Mouse (Mus musculus) heart, postnatal 25 days (tissue): Measurements from ENCODE around the gene Arhgef26. TPM values are rescaled to one million over a fixed set of nuclear protein-coding genes. Genes with fewer than 3 reads are reported as not detected.

Experiments
- DNase-seq: peaks from one replicate; pipeline ENCODE4 v3.0.0; 2022; ENCODE audit warnings: low spot score
- intact Hi-C: fragments of 180-260 bp; cut with DNase I; formaldehyde crosslinking; loops from one replicate; pipeline ENCODE4 v1.15.1; 2025
- total RNA-seq, 2 experiments: library from RNA; stranded (reverse); gene quantifications; 2 replicates each; pipeline ENCODE4 v1.2.3; 2021

Arhgef26 gene
- total RNA-seq, 2 experiments from 2014 or later: 2.4 to 2.7 TPM

DNA sequence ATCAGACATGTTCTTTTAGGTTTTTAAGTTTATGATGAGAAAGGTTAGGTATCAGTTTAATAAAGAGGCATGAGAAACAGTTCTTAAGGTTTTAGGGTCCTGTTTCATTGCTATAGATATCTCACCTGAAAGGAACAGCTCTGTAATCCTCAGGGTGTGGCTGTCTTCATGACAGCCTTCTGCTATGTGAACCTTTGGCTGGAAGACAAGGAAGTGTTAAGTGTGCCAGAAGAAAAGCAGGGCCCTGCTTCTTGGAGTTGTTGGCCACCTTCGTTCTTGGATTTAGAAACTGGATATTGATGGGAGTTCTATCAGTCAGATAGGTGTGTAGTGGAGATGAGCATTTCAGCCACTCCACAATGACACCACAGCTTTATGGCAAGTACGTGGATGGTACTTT is 38.6 kb downstream of the Arhgef26 start:
- DNase-seq: no peak
- intact Hi-C loops: no loop called here

DNA sequence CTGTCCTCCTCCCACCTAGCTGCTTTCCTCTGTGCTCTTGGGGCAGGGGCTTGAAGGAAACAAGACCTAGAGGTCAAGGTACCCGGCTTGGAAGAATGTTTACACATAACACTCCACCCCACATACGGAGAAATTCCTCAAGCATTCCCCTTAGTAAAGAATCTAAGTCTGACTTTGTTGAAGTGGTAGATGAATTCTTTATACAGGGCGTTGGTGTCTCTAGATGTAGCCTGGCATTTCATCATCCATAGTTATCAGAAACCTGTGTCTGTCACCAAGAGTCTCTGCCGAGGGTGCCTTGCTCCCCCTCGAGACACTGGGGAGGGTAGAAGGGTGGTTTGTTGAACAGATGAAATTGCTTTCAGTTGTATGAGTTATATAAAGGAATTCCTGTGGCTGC is 41.8 kb downstream of the Arhgef26 start:
- DNase-seq: no peak
- intact Hi-C loops: no loop called here

DNA sequence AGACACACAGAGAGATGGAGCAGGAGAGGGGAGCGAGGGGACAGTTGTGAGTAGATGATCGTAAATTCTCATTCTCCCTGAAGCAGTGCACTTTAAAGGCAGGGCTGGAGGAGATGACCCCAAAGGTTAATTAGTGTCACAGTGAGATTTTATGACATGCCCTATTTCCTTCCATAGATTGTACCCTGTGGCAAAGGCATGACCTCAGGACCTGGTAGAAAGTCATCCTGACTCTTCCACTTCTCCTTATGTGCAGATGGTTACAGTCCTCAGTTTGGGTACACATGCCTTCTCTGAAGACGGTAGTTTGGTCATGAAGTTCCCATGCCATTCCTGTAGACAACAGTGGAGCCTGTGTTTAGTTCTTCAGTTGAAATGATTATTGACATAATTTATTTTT is 42.3 kb downstream of the Arhgef26 start:
- no peak for DNase-seq

DNA sequence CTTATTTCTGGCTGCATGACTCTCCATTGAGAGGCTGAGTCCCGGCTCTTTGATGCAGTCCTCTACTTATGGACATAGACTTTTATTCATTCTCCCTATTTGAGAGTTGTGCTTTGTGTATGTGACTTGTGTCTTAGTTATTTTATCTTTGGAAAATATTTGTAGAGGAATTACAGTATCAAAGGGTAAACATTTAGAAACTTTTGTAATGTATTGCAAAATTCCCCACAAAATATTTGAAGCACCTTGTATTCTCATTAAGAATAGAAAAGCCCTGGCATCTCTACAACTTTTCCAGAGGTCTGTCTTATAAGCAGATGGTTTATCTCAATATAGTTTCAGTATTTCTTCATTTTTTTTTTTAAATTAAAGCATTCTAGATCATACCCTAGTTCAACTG is 44.7 kb downstream of the Arhgef26 start:
- no peak for DNase-seq
- intact Hi-C loops: no loop called here

More for the DNA sequence above, 42.3 kb downstream of the Arhgef26 start:
- intact Hi-C loops: no loop called here

DNA sequence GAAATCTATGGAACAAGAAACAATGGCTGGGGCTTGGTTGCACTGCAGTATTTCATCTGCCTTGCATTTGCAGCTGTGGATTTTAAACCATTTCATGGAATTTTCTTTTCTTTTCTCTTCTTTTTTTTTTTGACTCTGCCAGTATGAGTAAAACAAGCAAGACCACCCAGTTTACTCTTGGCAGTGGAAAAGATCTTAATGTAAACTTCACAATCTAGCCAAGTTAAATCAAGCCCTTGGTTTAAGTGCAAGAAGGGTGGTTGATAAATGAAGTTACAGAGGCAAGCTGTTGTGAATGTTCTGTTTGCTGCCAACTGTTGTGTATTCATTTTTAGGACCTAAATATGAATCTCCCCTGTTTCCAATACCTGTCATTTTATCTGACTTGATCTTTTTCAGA is 54.5 kb downstream of the Arhgef26 start:
- intact Hi-C loops: no loop called here
- DNase-seq: no peak

DNA sequence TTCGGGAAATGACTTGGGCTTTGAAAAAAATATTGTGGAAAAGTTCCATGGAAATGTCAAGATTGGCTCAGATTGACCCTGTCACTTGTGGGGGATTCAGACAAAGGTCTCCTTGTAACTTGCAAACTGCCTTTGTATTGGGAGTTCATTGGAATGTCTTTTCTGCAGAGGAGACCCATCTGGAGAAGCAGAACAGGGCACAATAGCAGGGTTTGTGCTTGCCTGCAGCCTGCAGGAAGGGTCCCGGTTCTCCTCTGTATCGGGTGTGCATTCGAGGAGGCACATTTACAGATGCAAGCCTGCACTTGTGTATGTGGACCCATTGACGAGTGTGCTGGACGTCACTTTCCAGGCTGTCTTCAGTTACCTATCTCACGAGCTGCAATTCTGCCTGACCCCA is 56.1 kb downstream of the Arhgef26 start:
- intact Hi-C loops: no loop called here
- DNase-seq: no peak

DNA sequence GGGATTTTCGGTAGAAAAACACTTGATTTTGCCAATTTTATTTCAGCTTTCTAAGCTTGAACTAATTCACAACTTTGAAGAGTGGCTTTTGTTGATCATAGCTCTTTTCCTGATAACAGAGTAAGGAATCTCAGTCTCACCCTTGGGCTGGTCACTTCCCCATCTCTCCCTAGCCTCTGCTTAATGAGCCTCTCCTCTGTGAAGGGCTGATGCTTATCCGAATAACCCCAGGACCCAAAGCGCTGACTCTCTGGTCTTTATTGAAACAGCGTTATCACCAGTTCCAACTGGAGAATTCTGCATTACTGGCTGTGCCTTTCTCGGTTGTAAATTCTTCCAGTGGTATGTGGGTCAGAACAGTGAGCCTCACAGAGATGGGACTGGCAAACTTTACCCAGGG is 57.2 kb downstream of the Arhgef26 start:
- no peak for DNase-seq
- intact Hi-C loops: no loop called here

DNA sequence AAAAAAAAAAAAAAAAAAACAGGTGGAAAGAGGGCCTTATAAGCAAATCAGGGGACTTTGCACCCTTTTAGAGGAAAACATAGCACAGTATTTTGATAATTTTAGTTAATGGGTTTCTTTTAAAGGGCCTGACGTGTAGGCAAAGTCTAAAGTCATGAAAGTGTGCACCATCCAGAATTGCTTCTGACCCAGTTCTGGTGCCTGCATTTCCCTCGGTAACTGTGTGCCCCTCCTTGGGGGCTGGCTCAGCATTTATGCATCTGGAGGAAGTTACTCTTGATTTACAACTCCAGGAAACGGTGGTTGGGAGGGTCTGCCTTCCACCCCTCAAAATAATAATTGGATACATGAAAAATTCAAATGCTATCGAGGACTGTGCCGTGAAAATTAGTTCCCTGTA is 58.0 kb downstream of the Arhgef26 start:
- intact Hi-C loops: no loop called here
- no peak for DNase-seq

DNA sequence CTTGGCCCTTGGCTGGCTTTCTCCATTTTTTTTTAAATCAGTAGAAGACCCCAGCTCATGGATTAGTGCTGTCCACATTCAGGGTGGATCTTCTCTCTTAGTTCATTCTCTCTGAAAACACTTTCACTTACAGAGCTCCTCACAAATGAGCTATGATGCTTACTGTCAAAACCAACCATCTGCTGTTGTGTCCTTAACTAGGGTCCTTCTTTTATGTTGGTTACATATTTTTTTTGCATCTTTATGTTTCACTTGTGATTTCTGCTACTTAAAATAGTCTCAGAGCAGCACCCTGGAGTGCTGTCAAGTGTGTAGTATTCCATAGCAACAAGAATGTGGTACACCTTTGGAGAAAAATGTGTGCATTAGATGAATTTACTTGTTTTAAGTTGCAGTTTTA is 60.0 kb downstream of the Arhgef26 start:
- intact Hi-C loops: no loop called here
- DNase-seq: no peak

DNA sequence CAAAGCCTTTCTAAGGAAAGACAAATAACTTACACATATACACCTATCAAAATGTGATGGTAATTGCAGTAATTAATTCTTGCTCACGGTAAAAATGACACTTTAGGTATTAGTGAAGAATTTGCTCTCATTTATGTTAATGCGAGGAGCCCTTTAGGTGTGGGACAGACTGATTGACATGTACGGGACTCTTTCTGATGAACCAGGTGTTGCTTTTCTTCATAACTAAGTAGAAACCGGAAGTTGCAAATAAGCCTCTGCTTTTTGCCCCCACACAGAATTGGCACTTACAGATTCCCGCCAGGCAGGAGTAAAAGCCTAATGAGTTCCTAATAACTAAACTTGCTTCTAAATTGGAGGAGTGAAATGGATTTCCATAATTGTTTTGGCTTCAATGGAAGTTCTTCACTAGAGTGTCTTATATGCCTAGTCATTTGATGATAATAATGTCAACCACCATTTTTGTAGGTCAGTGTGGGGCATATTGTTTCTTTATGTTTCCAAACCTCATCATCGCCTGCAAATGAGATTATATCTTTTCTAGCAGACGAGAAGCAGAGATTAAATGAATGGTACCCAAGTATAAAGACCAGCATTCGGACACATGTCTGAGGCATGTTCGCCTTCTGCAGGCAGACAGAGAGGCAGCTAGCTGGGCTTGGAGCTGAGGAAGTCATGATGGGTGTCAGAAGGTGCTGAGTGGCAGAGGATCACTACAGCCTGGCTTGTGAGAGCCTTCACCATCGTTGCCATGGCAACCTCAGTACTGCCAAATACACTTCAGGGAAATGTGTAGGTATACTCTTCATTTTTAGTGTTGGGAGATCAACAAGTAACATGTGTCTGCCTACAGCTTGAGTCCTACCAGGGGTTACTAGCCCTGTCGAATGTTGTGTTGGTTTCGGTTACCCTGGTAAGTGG is 61.9 kb downstream of the Arhgef26 start:
- DNase-seq: no peak
- intact Hi-C loops: no loop called here

DNA sequence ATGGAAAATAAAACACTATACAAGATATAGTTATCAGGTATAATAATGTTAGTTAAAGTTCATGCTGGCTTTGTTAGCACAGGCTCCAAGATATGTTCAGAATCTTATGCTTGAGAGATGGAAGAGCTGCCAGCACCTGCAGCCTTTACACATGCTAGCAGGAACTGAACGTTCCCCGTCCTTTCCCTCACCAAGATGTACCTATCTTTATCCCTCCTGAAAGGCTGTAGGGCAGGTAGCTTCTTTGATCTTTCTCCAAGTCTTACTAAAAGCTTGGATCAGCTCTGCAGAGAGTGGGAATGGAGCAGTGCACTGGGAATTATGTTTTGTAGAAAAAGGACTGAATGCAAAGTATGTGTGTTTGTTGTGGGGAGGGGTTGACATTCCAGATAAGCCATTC is 64.3 kb downstream of the Arhgef26 start:
- no peak for DNase-seq
- intact Hi-C loops: no loop called here

DNA sequence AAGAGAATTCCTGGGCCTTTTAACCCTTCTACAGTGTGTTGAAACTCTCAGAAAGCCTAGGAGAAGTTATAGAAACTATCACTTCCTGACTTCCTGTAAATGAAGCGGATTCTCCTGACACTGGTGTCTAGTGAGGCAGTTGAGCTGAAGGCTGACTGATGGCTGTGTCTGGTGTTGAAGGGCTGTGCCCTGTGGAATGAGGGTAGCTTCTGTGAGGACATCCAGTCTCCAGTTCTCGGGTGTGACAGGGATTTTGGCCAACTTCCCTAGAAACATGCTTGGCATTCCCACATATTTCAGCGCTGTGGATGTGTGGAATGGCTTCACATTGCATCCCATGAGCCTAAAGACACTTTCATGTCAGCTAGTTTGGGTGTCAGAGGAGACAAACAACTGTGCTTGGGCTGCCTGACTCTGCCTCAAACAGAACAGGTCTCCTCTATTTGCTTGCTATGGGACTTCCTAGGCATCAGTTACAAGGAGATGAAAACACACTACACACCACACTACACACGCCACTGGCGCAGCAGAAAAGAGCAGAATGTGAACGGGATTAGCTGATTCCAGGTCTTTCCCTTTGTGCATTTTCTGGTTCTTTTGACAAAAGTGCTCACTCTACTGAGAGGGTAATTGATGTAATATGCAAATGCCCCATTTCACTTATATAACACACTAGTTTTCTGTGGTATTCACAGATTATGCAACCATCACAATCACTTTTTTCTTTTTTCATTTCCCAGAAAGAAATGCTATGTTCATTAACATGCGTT is 66.5 kb downstream of the Arhgef26 start:
- no peak for DNase-seq
- intact Hi-C loops: no loop called here

DNA sequence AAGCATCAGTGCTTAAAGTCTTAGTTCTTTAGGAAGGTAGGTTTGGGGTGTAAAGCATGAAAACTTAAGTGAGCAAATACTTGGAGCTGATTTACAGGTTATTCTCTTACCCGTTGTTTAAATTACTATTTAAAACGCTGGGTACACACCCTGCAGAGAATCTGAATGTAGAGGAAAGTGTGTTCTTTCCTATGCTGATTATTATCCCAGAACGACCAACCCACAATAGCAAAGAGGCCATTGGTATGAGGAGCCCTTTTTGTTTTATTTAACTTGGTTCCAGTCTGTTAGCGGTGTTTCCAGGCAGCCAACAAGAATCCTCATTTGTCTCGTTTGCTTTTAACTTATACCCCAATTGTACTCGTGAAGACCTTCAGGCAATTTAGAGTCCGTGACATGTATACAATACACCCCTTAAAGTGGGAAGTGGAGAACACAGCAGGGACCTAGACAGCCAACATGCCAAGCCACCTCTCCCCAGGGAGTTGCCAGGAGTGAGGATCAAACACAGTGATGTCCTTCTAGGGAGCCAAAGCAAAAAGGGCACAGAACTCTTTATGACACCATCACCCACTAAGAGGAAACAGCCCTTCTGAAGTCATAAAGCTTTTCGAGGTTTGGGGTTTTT is 71.5 kb downstream of the Arhgef26 start:
- no peak for DNase-seq
- intact Hi-C loops: no loop called here

DNA sequence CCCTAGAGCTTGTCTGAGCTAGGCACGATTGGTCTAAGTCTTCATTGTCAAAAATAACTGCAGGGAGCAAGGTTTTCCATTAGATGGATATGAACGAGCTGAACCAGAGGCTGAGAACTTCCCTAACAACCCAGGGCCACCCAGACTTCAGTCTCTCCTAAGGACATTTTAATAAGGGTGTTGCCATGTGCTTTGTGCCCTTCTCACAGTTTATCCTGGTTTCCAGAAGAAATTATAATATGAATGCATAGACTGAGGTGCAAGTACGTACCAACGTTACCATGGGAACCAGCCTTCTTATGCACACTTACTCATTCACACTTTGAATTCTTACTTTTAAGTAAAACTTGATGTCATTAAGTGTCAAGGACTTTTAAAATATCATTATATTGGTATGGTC is 72.3 kb downstream of the Arhgef26 start:
- intact Hi-C loops: no loop called here
- DNase-seq: no peak

DNA sequence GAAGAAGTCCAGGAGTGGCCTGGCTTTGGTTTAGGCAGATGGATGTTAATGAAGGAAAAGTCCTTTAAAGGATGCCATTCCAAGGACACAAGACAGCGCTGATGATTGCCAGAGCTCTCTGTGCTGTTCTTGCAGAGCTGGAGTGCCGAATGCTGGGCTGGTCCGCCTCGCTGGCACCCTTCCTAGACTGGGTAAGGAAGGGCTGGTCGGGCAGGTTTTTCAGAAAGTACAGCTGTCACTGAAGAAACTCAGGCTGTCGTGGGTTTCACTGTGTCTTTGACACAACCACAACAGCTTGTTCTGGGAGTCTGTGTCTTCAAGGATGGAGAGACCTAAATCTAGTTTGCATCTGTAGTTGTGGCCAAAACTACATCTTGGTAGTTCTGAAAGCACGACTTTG is 74.6 kb downstream of the Arhgef26 start:
- no peak for DNase-seq
- intact Hi-C loops: no loop called here

DNA sequence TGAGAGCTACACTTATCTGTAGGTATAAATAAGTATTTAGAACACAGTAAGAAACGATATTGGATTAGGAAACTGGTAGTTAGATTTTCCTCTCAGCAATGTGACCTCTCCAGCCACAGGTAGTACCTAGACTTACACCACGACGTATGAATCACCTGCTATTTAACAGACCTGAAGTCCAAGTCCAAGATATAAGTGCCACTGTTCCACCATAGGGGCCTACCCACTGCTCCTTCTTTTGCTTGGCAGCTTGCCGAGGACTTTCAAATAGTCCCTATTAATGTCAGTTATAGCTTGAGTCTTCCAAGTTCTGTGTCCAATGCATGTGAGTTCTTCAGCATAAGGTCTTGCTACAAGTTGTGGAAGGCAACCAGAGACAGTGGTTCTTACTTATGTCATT is 76.8 kb downstream of the Arhgef26 start:
- DNase-seq: no peak
- intact Hi-C loops: no loop called here

DNA sequence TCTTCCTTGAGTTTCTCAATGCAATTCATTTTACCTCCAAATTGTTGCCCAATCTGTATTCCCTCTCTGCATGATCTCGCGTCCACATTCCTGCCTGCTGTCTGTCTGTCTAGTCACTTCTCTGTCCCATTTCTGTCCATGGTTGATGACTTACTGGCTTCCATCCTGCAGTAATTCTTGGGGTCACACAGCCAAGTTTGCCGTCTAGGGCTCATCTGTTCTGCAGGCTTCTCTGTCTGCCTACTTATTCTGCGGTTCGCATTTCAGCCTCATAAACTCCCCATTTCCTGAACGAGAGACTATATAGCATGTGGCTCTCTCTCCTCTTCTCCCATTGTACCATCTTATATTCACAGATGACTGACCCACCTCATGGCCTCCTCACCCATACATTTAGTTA is 79.3 kb downstream of the Arhgef26 start:
- intact Hi-C loops: no loop called here
- no peak for DNase-seq

DNA sequence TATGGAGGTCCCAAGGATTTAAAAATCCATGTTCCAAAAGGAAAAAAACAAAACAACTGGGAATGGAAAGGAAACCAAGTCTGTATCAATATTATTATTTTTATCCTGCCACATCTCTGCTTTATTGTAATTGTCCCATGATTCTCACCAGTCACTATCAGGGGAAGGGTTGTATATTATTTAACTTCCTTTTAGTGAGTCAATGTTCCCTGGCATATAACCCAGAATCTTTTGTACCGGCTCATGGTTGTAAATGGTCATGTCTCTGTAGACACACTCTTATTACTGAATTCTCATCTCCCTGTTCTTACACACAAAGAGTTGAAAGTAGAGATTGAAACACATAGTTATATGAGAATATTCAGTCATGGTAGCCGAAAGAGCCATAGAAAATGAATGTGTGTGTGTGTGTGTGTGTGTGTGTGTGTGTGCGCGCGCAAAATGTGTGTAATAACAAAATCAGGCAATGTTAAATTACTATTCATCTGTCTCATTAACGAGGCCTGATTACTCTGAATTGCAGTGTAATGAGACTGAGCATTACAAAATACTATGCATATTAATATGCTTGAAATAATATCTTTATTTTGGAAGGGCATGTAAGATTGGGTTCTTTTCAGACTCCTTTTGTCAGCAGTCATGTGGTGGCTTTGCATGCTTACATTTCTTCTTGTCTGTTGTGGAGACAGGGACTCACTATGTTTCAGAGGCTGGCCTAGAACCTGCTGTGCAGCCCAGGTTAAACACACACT is 80.4 kb downstream of the Arhgef26 start:
- intact Hi-C loops: no loop called here

DNA sequence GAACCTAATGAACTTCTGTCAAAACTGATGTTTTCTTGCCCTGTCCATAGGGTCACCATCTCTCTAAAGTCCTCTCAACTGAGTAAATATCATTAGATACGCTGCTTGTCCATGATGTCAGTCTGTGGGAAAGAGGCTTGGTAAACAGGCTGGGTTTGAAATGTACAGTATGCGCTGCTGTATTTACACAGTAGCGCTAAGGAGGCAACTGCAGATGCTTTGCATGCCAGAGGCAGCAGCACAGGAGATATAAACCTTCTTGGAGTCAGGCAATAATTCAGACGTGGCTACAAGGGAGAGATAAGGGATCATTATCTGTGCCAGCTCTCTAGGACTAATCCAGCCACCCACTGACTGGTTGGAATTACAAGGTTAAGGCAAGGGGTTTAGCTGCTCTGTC is 95.5 kb downstream of the Arhgef26 start:
- no peak for DNase-seq
- intact Hi-C loops: no loop called here

More for the DNA sequence above, 80.4 kb downstream of the Arhgef26 start:
- DNase-seq: no peak

DNA sequence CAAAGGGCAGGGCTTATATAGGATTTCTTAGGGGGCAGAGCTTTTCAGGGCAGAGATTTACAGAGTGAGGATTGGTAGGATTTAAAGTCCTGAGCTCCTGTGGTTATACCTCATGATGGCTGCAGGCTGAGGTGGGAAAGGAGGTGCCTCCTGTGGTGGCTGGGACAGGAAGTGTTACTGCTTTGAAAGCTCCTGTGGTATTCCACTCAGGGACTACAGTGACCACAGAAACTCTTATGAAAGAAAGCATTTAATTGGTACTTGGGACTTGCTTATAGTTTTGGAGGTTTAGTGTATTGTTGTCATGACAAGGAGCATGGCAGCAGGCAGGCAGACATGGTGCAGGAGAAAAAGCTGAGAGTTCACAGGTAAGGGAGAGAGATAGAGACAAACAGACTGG is 97.8 kb downstream of the Arhgef26 start:
- DNase-seq: no peak
- intact Hi-C loops: no loop called here
